Mouse (Mus musculus) embryonic facial prominence, embryonic 14.5 days (tissue): ENCODE measurements around the gene Nrp2. TPM values are rescaled to one million over a fixed set of nuclear protein-coding genes. Genes with fewer than 3 reads are reported as not detected.

ENCODE experiments used
- ATAC-seq: fragments of 200-750 bp; cut with Nextera tagmentation; 2 replicates; pipeline ENCODE4 v1.8.0; 2017; ENCODE audit warnings: low read depth, moderate number of reproducible peaks, moderate TSS enrichment
- DNase-seq: peaks from one replicate; pipeline ENCODE4 v3.0.0-alpha.2; 2015; ENCODE audit warnings: low spot score
- H3K27ac ChIP-seq: fragments of 300-500 bp; sonication (generic); replicated peaks from 2 replicates; pipeline ENCODE4 v1.5.1; 2014; ENCODE audit warnings: low read depth, mild to moderate bottlenecking, low read length, moderate library complexity
- H3K27me3 ChIP-seq: fragments of 300-500 bp; sonication (generic); replicated peaks from 2 replicates; pipeline ENCODE4 v1.6.1; 2014; ENCODE audit warnings: low read length; ENCODE audit not compliant: control insufficient read depth, insufficient read depth
- H3K36me3 ChIP-seq: fragments of 300-500 bp; sonication (generic); 2 replicates; pipeline ENCODE4 v1.6.1; 2014; ENCODE audit warnings: low read length, mixed read lengths; ENCODE audit not compliant: control insufficient read depth, insufficient read depth
- H3K4me1 ChIP-seq: fragments of 300-500 bp; sonication (generic); 2 replicates; pipeline ENCODE4 v1.6.1; 2014; ENCODE audit warnings: antibody characterized with exemption, low read length; ENCODE audit not compliant: control insufficient read depth, insufficient read depth
- H3K4me2 ChIP-seq: fragments of 300-500 bp; sonication (generic); 2 replicates; pipeline ENCODE4 v1.6.1; 2014; ENCODE audit warnings: low read depth, mild to moderate bottlenecking, low read length, moderate library complexity, mixed read lengths
- H3K4me3 ChIP-seq: fragments of 300-500 bp; sonication (generic); 2 replicates; pipeline ENCODE4 v1.5.1; 2014; ENCODE audit warnings: low read depth, mild to moderate bottlenecking, low read length
- H3K9ac ChIP-seq: fragments of 300-500 bp; sonication (generic); 2 replicates; pipeline ENCODE4 v1.6.1; 2014; ENCODE audit warnings: low read depth, mild to moderate bottlenecking, low read length, moderate library complexity, mixed read lengths
- H3K9me3 ChIP-seq: fragments of 300-500 bp; sonication (generic); 2 replicates; pipeline ENCODE4 v1.6.1; 2016; ENCODE audit warnings: low read length; ENCODE audit not compliant: control insufficient read depth
- WGBS: fragments of 180-500 bp; shearing (Covaris S2); extraction: QIAGEN DNeasy Blood & Tissue Kit; methylation state at CpG from one replicate; pipeline ENCODE4 v1.1.7; 2014; 5-methylcytosine and 5-hydroxymethylcytosine counted together
- polyA plus RNA-seq: library from polyadenylated mRNA; unstranded; fragments of >200 nt; fragmentation: Nextera tagmentation; extraction: Ambion mirVana; gene quantifications from 2 replicates; pipeline ENCODE4 v1.2.1, GENCODE M21; 2014

The Nrp2 gene
- polyA plus RNA-seq, 1 experiment from 2014 or later: 41.6 TPM

GRCm38 (mm10) chr1:62838631-62839030 is 135.5 kb downstream of the Nrp2 start:
- no peak for DNase-seq
- no peak overlapping the region for H3K27ac ChIP-seq
- WGBS: 57% methylated on average over 2 of the region's 2 CpGs
- no peak overlapping the region for H3K4me2 ChIP-seq
- H3K27me3 ChIP-seq: no peaks in the 10 kb centered on the region
- H3K9me3 ChIP-seq: 0 out of 2 replicates have a peak, but pooled peaks cover 9% of the 10 kb centered on the region
- H3K36me3 ChIP-seq: no peaks in the 10 kb centered on the region
- ATAC-seq: no peak
- no peak overlapping the region for H3K4me3 ChIP-seq
- H3K4me1 ChIP-seq: no peaks in the 10 kb centered on the region
- no peak overlapping the region for H3K9ac ChIP-seq

DNA sequence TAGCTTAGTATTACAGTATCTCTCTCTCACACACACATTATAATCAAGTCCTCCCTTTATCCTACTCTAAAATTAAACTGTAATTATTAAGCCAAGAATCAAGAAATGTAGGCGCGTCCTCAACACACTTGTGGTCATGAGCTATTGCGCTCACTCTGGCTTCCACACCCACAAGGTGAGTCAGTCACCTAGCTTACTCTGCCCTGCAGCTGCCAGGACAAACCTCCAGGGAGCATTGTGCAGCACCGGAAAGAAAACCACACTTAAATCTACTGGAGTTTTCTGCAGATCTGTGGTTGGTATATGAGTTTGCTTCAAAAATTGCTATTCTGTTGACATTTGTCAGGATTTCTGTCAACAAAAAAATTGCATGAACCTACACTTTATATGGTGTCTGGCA is 140.1 kb downstream of the Nrp2 start:
- DNase-seq: no peak
- H3K9me3 ChIP-seq: no peaks in the 10 kb centered on the region
- 85% methylated on average over 4 of the region's 4 CpGs for WGBS

DNA sequence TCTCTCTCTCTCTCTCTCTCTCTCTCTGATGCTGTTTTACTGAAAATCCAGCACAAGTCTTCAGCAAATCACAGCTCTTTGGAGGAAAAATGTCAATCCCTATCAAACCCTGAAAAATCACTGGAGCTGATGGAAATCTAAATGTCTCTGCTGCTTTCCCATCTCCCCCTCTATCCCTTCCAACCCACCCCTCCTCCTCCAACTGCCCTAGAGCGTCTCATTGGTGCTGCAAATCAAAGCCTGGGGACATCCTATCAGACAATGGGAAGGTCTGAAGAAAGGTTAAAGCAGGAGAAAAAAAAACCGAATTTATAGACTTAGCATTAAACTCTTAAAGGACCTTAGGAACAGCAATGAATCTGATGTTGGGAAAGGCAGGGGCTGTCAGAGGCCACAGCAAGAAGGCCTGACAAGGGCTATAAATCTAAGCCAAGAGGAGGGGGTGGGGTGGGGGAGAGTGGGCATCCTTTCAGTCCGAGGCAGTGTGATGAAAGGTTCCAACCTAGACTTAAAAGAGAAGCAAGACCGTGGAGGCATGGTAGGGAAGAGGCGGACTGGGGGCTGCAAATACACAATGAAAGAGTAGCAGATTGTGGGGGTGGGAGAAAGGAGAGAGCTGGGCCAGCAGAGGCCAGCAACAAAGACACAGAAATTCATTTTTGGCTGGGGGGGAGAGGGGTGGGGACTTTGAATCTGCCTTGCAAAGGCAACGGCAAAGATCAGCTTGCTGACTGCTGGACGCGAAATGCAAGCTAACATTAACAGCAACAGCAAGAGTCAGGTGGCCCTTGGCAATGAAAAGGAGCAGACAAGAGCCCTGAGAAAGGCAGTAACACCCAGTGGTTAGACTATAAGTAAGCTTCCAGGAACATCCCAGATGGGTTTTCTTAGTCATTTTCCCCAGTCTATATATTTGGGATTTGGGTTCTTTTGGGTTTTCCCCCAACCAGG is 148.2 kb downstream of the Nrp2 start:
- ATAC-seq: no peak
- WGBS: 48% methylated on average over 8 of the region's 8 CpGs
- DNase-seq: no peak

More for the DNA sequence above, 140.1 kb downstream of the Nrp2 start:
- no peak overlapping the region for H3K4me2 ChIP-seq
- no peaks in the 10 kb centered on the region for H3K27me3 ChIP-seq
- no peak overlapping the region for H3K27ac ChIP-seq
- no peak overlapping the region for H3K9ac ChIP-seq
- H3K36me3 ChIP-seq: no peaks in the 10 kb centered on the region
- H3K4me3 ChIP-seq: no peak overlapping the region
- ATAC-seq: no peak
- H3K4me1 ChIP-seq: no peaks in the 10 kb centered on the region

GRCm38 (mm10) chr1:62853362-62853761 is 150.3 kb downstream of the Nrp2 start:
- no peak overlapping the region for H3K4me3 ChIP-seq
- ATAC-seq (no peak), DNase-seq (peak; percentile 55)
- H3K9ac ChIP-seq: no peak overlapping the region
- H3K4me1 ChIP-seq: peaks cover 13% of the 10 kb centered on the region
- H3K9me3 ChIP-seq: no peaks in the 10 kb centered on the region
- H3K27ac ChIP-seq: no peak overlapping the region
- H3K4me2 ChIP-seq: no peak overlapping the region
- no peaks in the 10 kb centered on the region for H3K36me3 ChIP-seq
- whole genome bisulfite sequencing: 37% methylated on average over 9 of the region's 9 CpGs
- no peaks in the 10 kb centered on the region for H3K27me3 ChIP-seq

More for the DNA sequence above, 148.2 kb downstream of the Nrp2 start:
- no peak overlapping the region for H3K4me3 ChIP-seq
- H3K27ac ChIP-seq: no peak overlapping the region
- peaks cover 13% of the 10 kb centered on the region for H3K4me1 ChIP-seq
- no peak overlapping the region for H3K9ac ChIP-seq
- H3K27me3 ChIP-seq: no peaks in the 10 kb centered on the region
- H3K36me3 ChIP-seq: no peaks in the 10 kb centered on the region
- no peak overlapping the region for H3K4me2 ChIP-seq
- no peaks in the 10 kb centered on the region for H3K9me3 ChIP-seq

GRCm38 (mm10) chr1:62853996-62854395 is 150.9 kb downstream of the Nrp2 start:
- Histone ChIP-seq H3K9ac (no peak overlapping the region), H3K4me2 (no peak overlapping the region), H3K36me3 (no peaks in the 10 kb centered on the region), H3K9me3 (no peaks in the 10 kb centered on the region), H3K4me1 (peaks cover 17% of the 10 kb centered on the region), H3K27me3 (no peaks in the 10 kb centered on the region), H3K4me3 (no peak overlapping the region), H3K27ac (no peak overlapping the region)
- DNase-seq (no peak), ATAC-seq (no peak)
- 77% methylated on average over 4 of the region's 4 CpGs for WGBS

- WGBS: 22% methylated on average over 2 of the region's 2 CpGs
- Histone ChIP-seq H3K9me3 (peaks cover 3% of the 10 kb centered on the region; the same call in 1 of the 2 replicates), H3K4me2 (no peak overlapping the region), H3K9ac (no peak overlapping the region), H3K4me1 (peaks cover 23% of the 10 kb centered on the region), H3K27ac (peak overlapping the region; percentile 68; the same call in 1 of the 2 replicates), H3K27me3 (no peaks in the 10 kb centered on the region), H3K4me3 (no peak overlapping the region), H3K36me3 (no peaks in the 10 kb centered on the region)
- DNase-seq: peak; percentile 46
- peak; percentile 55; the same call in 1 of the 2 replicates for ATAC-seq
These were observed 156.0 kb downstream of the Nrp2 start for GRCm38 (mm10) chr1:62859098-62859497.

GRCm38 (mm10) chr1:62859556-62860300 is 156.6 kb downstream of the Nrp2 start:
- peak; percentile 85 for DNase-seq
- H3K27ac ChIP-seq: peak overlapping the region; percentile 68
- peaks cover 23% of the 10 kb centered on the region for H3K4me1 ChIP-seq
- ATAC-seq: 0 out of 2 replicates have a peak, but pooled peaks have one; percentile 47
- H3K9ac ChIP-seq: no peak overlapping the region
- peaks cover 3% of the 10 kb centered on the region; the same call in 1 of the 2 replicates for H3K9me3 ChIP-seq
- 28% methylated on average over 9 of the region's 9 CpGs for WGBS
- no peaks in the 10 kb centered on the region for H3K36me3 ChIP-seq
- H3K4me3 ChIP-seq: no peak overlapping the region
- H3K4me2 ChIP-seq: no peak overlapping the region
- no peaks in the 10 kb centered on the region for H3K27me3 ChIP-seq

DNA sequence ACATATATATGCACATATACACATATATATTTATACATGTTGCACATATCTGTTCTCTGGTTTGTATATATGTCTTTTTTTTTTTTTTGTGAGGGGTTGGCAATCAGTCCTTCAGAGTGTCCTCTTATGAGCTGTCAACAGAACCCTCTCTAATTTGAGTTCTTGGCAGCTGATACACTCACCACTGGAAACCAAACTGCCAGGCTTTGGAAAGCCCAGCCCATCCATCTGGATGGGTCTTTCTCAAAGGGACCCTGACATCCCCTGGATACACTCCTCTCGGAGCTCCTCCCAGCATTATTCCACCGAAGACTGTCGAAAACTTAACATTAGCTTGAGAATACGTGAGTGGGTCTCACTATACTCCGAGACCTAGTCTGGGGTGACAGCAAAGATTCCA is 157.2 kb downstream of the Nrp2 start:
- DNase-seq (no peak), ATAC-seq (no peak)
- no peak overlapping the region for H3K9ac ChIP-seq
- H3K27ac ChIP-seq: peak overlapping the region; percentile 48
- H3K4me1 ChIP-seq: peaks cover 23% of the 10 kb centered on the region
- H3K4me2 ChIP-seq: no peak overlapping the region
- no peaks in the 10 kb centered on the region for H3K27me3 ChIP-seq
- no peaks in the 10 kb centered on the region for H3K36me3 ChIP-seq
- H3K9me3 ChIP-seq: peaks cover 3% of the 10 kb centered on the region; the same call in 1 of the 2 replicates
- H3K4me3 ChIP-seq: no peak overlapping the region
- WGBS: 44% methylated on average over 5 of the region's 5 CpGs
